Mouse (Mus musculus) heart, postnatal 25 days (tissue): Measurements from ENCODE around the gene Nsd1. TPM values are rescaled to one million over a fixed set of nuclear protein-coding genes. Genes with fewer than 3 reads are reported as not detected.

ENCODE experiments used
- DNase-seq: peaks from one replicate; pipeline ENCODE4 v3.0.0; 2022; ENCODE audit warnings: low spot score
- intact Hi-C: fragments of 180-260 bp; cut with DNase I; formaldehyde crosslinking; loops from one replicate; pipeline ENCODE4 v1.15.1; 2025
- total RNA-seq, 2 experiments: library from RNA; stranded (reverse); gene quantifications; 2 replicates each; pipeline ENCODE4 v1.2.3; 2021

Gene Nsd1
- total RNA-seq, 2 experiments from 2014 or later, result 59.1 to 65.4 TPM

GRCm38 (mm10) chr13:55361974-55362452 lies 152.4 kb downstream of the Nsd1 start:
- intact Hi-C loops, result no loop called here
- no peak for DNase-seq

- DNase-seq, result peak; percentile 97
- intact Hi-C loops, result no loop called here
Observed at GRCm38 (mm10) chr13:55362453-55363060, 153.0 kb downstream of the Nsd1 start, which contains the start of gene Lman2. Gene Lman2, minus strand, starts transcription at chr13:55362783.

Other genes with a start within 250 kb of the Nsd1 start
- gene Hk3, start 188.4 kb upstream of the Nsd1 start, total RNA-seq, result under 1 TPM; 0.95 to 0.99 TPM
- gene Uimc1, start 109.5 kb upstream of the Nsd1 start, total RNA-seq, result 10 to 100 TPM; 21.7 to 24.5 TPM
- gene Zfp346, start 104.5 kb upstream of the Nsd1 start, total RNA-seq, result 10 to 100 TPM; 13.9 to 20.6 TPM
- gene Gm17617, start 76.2 kb upstream of the Nsd1 start, total RNA-seq, result not detected
- under 1 TPM; 0.11 to 0.44 TPM for gene Fgfr4, start 57.1 kb upstream of the Nsd1 start, total RNA-seq
- 10 to 100 TPM; 49.8 to 52.9 TPM for gene Prelid1, start 110.7 kb downstream of the Nsd1 start, total RNA-seq
- gene Rab24, start 112.2 kb downstream of the Nsd1 start, total RNA-seq, result 10 to 100 TPM; 36.6 to 37.0 TPM
- gene Mxd3, start 120.0 kb downstream of the Nsd1 start, total RNA-seq, result under 1 TPM; 0.36 to 0.65 TPM
- gene Lman2, start 153.0 kb downstream of the Nsd1 start, total RNA-seq, result 10 to 100 TPM; 49.1 to 49.8 TPM
- gene Rgs14, start 159.9 kb downstream of the Nsd1 start, total RNA-seq, result under 1 TPM; 0.50 to 0.57 TPM
- not detected for gene Slc34a1, start 188.4 kb downstream of the Nsd1 start, total RNA-seq
- not detected for gene Pfn3, start 205.4 kb downstream of the Nsd1 start, total RNA-seq
- gene F12, start 217.0 kb downstream of the Nsd1 start, total RNA-seq, result not detected
- gene Grk6, start 235.3 kb downstream of the Nsd1 start, total RNA-seq, result 10 to 100 TPM; 17.5 to 18.6 TPM